Mouse (Mus musculus) c-Kit-negative CD71-positive TER-119-positive erythroid progenitor cells, embryonic 14.5 days (primary cell): ENCODE measurements around the gene Ly75.
A peak's percentile ranks its signal among the peaks of the same experiment; 100 is the strongest.

Source experiments
- DNase-seq: peaks from one replicate; pipeline ENCODE4 v3.0.0-alpha.2; 2013; ENCODE audit warnings: low read depth, low spot score

The Ly75 gene

GRCm38 (mm10) chr2:60326948-60327347 lies 56.2 kb downstream of the Ly75 start:
- DNase-seq = no peak

GRCm38 (mm10) chr2:60323411-60323810 lies 59.7 kb downstream of the Ly75 start:
- DNase-seq = peak; percentile 1

GRCm38 (mm10) chr2:60322031-60322726 lies 60.9 kb downstream of the Ly75 start:
- no peak for DNase-seq

- DNase-seq = no peak
Measured at GRCm38 (mm10) chr2:60303796-60304195, 79.3 kb downstream of the Ly75 start.

- no peak for DNase-seq
Measured at GRCm38 (mm10) chr2:60299323-60299722, 83.8 kb downstream of the Ly75 start.

- DNase-seq = no peak
Measured at GRCm38 (mm10) chr2:60298266-60298665, 84.8 kb downstream of the Ly75 start.

GRCm38 (mm10) chr2:60291381-60291780 lies 91.7 kb downstream of the Ly75 start:
- DNase-seq = no peak

- no peak for DNase-seq
Measured at GRCm38 (mm10) chr2:60289451-60289850, 93.7 kb downstream of the Ly75 start.

GRCm38 (mm10) chr2:60288606-60289005 lies 94.5 kb downstream of the Ly75 start:
- DNase-seq = no peak

- DNase-seq = no peak
Measured at GRCm38 (mm10) chr2:60285107-60285617, 97.9 kb downstream of the Ly75 start.

GRCm38 (mm10) chr2:60284467-60284821 lies 98.7 kb downstream of the Ly75 start, which contains the start of gene Cd302:
Gene Cd302, minus strand, starts transcription at chr2:60284488.
- DNase-seq = no peak

GRCm38 (mm10) chr2:60283751-60284466 lies 99.2 kb downstream of the Ly75 start:
- no peak for DNase-seq

- no peak for DNase-seq
Measured at GRCm38 (mm10) chr2:60283208-60283750, 99.8 kb downstream of the Ly75 start.

- DNase-seq = no peak
Measured at GRCm38 (mm10) chr2:60282625-60283024, 100.5 kb downstream of the Ly75 start.

- no peak for DNase-seq
Measured at GRCm38 (mm10) chr2:60278627-60279026, 104.5 kb downstream of the Ly75 start.

- no peak for DNase-seq
Measured at GRCm38 (mm10) chr2:60269856-60270479, 113.1 kb downstream of the Ly75 start.

GRCm38 (mm10) chr2:60267567-60267966 lies 115.5 kb downstream of the Ly75 start:
- DNase-seq = no peak

GRCm38 (mm10) chr2:60260621-60261350 lies 122.3 kb downstream of the Ly75 start:
- no peak for DNase-seq

GRCm38 (mm10) chr2:60259186-60259585 lies 123.9 kb downstream of the Ly75 start:
- no peak for DNase-seq

- DNase-seq = no peak
Measured at GRCm38 (mm10) chr2:60256751-60257150, 126.4 kb downstream of the Ly75 start.

GRCm38 (mm10) chr2:60253506-60253905 lies 129.6 kb downstream of the Ly75 start:
- DNase-seq = no peak

GRCm38 (mm10) chr2:60252782-60253181 lies 130.3 kb downstream of the Ly75 start:
- no peak for DNase-seq
